Comparison of ENCODE assay signal across 27 mouse cellular contexts in the genomic region with DNA sequence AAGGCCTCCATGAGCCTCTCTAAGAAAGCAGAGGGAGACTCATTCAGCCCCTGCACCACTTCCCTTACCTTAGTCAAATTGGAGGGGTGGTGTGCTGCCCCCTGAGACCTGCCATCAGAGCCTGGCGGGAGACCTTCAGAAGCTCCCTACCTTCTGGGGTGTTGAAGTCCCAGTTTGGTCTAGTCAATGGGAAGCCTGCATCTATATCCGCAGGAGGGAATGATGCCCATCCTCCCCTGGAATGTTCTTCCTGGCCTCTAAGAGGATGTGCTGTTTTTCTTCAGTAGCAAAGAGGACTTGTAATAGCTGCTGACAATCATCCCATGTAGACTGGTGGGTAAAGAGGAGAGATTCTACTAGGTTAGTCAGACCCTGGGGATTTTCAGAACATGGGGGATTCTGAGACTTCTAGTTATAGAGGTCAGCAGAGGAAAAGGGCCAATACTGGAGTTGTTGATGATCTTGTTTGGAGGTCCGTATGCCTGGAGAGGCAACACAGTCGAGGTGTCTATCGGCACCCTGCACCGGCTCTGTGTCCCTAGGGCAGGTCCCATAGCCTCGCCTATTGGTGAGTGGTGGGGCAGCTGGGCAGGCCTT.
"Had no signal": no experiment of that assay in that cellular context is flagged by ENCODE, and none has a peak within 500 bp of the region (broad histone marks: within the 10 kb centered on the region; RNA-seq: fewer than 3 reads in every experiment).

No protein-coding gene starts in this region.

- H3K9me3 ChIP-seq: heart, embryonic 13.5 days; heart, embryonic 15.5 days; hindbrain, embryonic 13.5 days; hindbrain, embryonic 15.5 days; kidney, embryonic 15.5 days; limb, embryonic 13.5 days; limb, embryonic 15.5 days; liver, embryonic 12.5 days had no signal

- H3K27ac ChIP-seq: gastrocnemius, adult 2 months; heart, embryonic 13.5 days; heart, embryonic 15.5 days; hindbrain, embryonic 13.5 days; hindbrain, embryonic 15.5 days; hindbrain, postnatal 0 days; kidney, embryonic 15.5 days; kidney, postnatal 0 days; limb, embryonic 13.5 days; limb, embryonic 15.5 days; liver, embryonic 12.5 days; liver, embryonic 14.5 days had no signal

- H3K4me1 ChIP-seq: heart, embryonic 13.5 days; heart, embryonic 15.5 days; hindbrain, embryonic 13.5 days; hindbrain, embryonic 15.5 days; kidney, embryonic 15.5 days; limb, embryonic 13.5 days; limb, embryonic 15.5 days; liver, embryonic 12.5 days had no signal

- ATAC-seq: hindbrain, postnatal 0 days; intestine, embryonic 16.5 days; liver, embryonic 12.5 days had no signal

- H3K4me2 ChIP-seq: heart, embryonic 11.5 days; heart, embryonic 13.5 days; heart, embryonic 15.5 days; hindbrain, embryonic 13.5 days; hindbrain, embryonic 15.5 days; kidney, embryonic 15.5 days; limb, embryonic 13.5 days; limb, embryonic 15.5 days; liver, embryonic 12.5 days had no signal

- H3K36me3 ChIP-seq: heart, embryonic 13.5 days; heart, embryonic 15.5 days; hindbrain, embryonic 13.5 days; hindbrain, embryonic 15.5 days; kidney, embryonic 15.5 days; limb, embryonic 13.5 days; limb, embryonic 15.5 days; liver, embryonic 12.5 days had no signal

- H3K27me3 ChIP-seq: heart, embryonic 13.5 days; heart, embryonic 15.5 days; hindbrain, embryonic 13.5 days; hindbrain, embryonic 15.5 days; kidney, embryonic 15.5 days; limb, embryonic 13.5 days; limb, embryonic 15.5 days; liver, embryonic 12.5 days had no signal

- H3K9ac ChIP-seq: heart, embryonic 13.5 days; heart, embryonic 15.5 days; hindbrain, embryonic 13.5 days; hindbrain, embryonic 15.5 days; kidney, embryonic 15.5 days; limb, embryonic 13.5 days; limb, embryonic 15.5 days; liver, embryonic 12.5 days; liver, embryonic 14.5 days had no signal

- DNase-seq: gastrocnemius, adult 2 months; gastrocnemius, postnatal 10 days; gastrocnemius, postnatal 25 days; heart, adult 18-20 months; heart, postnatal 14 days; heart, postnatal 36 days; kidney, adult 11 months; kidney, adult 2 months; kidney, adult 9 months; kidney, postnatal 14 days; kidney, postnatal 36 days; layer of hippocampus, adult 9-11 months; layer of hippocampus, postnatal 36 days; left cerebral cortex, postnatal 4 days had no signal

- H3K4me3 ChIP-seq: gastrocnemius, adult 2 months; heart, embryonic 13.5 days; heart, embryonic 15.5 days; hindbrain, embryonic 13.5 days; hindbrain, embryonic 15.5 days; kidney, embryonic 15.5 days; limb, embryonic 13.5 days; limb, embryonic 15.5 days; liver, embryonic 12.5 days had no signal
